Mouse (Mus musculus) cerebellum, adult 2 months (tissue): ENCODE measurements around the gene Cpped1. TPM values are rescaled to one million over a fixed set of nuclear protein-coding genes. Genes with fewer than 3 reads are reported as not detected.

Source experiments
- DNase-seq, 2 experiments: peaks; one replicate each; pipeline ENCODE4 v3.0.0; 2021
- H3K27ac ChIP-seq: fragments of 200-500 bp; 2 replicates; pipeline ENCODE4 v1.5.1; 2012; ENCODE audit warnings: low read length, control low read depth, inconsistent platforms; ENCODE audit not compliant: insufficient read depth
- H3K27me3 ChIP-seq: fragments of 200-500 bp; 2 replicates; pipeline ENCODE4 v1.6.1; 2012; ENCODE audit warnings: inconsistent platforms, mild to moderate bottlenecking, low read length, moderate library complexity; ENCODE audit not compliant: control insufficient read depth, insufficient read depth
- H3K4me1 ChIP-seq: fragments of 200-500 bp; 2 replicates; pipeline ENCODE4 v1.6.1; 2011; ENCODE audit warnings: low read length; ENCODE audit not compliant: control insufficient read depth, insufficient read depth
- H3K4me3 ChIP-seq: fragments of 200-500 bp; replicated peaks from 2 replicates; pipeline ENCODE3; 2011; ENCODE audit warnings: mild to moderate bottlenecking, low read depth, low read length, control low read depth; ENCODE audit not compliant: insufficient read depth
- CTCF ChIP-seq: fragments of 200-500 bp; IDR thresholded peaks from 2 replicates; pipeline ENCODE4 v1.5.1; 2011; ENCODE audit warnings: low read depth, mild to moderate bottlenecking, control low read depth, low read length, moderate library complexity, borderline replicate concordance; ENCODE audit not compliant: insufficient read depth
- POLR2A ChIP-seq: fragments of 200-500 bp; IDR thresholded peaks from 2 replicates; pipeline ENCODE4 v1.6.1; 2011; ENCODE audit warnings: low read length, control low read depth, borderline replicate concordance; ENCODE audit not compliant: insufficient read depth
- WGBS: fragments of 180-500 bp; shearing (Covaris S2); methylation state at CpG from one replicate; pipeline ENCODE4 v1.1.7; 2018; 5-methylcytosine and 5-hydroxymethylcytosine counted together
- polyA plus RNA-seq: library from polyadenylated mRNA; depleted of rRNA; stranded (reverse); fragments of >200 nt; gene quantifications from 2 replicates; pipeline ENCODE4 v1.2.3, GENCODE M21; 2012; rRNA removed

Gene Cpped1
- polyA plus RNA-seq = 18.7 and 19.8 TPM in 2 replicates

GRCm38 (mm10) chr16:11909035-11909591 is at the start of gene Cpped1:
Cpped1 (minus strand) TSS chr16:11909445.
- Histone ChIP-seq H3K27me3 (no peaks in the 10 kb centered on the region), H3K4me3 (peak within 1 kb of the TSS; percentile 82), H3K4me1 (peaks cover 3% of the 10 kb centered on the region; the same call in 1 of the 2 replicates), H3K27ac (peak within 1 kb of the TSS; percentile 99)
- under 1% methylated on average over 32 of the region's 32 CpGs for WGBS
- DNase-seq = peak; percentile 89 to 95
- TF ChIP-seq CTCF (no peak), POLR2A (peak; percentile 73; the same call in 1 of the 2 replicates)

GRCm38 (mm10) chr16:11940477-11940876 is 31.2 kb upstream of the Cpped1 start:
- peak; percentile 39 to 60 for DNase-seq
- H3K4me1 ChIP-seq = no peaks in the 10 kb centered on the region
- H3K4me3 ChIP-seq = no peak overlapping the region
- H3K27ac ChIP-seq = no peak overlapping the region
- H3K27me3 ChIP-seq = no peaks in the 10 kb centered on the region
- TF ChIP-seq CTCF (peak; percentile 54; the same call in 1 of the 2 replicates), POLR2A (no peak)

DNA sequence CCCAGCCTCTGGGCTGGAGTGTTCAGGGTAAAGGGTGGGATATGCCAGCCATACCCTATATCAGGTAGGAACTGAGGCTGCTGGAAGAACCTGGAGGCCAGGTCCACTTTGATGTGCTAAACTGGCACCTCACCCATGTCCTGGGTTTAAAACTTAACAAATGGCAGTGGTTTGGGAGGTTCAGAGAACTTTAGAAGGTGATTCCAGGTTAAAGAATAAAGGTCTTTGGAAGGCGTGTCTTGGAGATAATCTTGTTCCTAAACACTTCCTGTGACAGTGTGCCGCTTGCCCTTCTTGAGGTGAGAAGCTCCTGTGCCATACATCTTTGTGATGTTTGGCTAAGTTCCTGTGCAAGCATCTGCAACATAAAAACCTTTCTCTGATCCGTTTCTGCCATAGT is 1.6 kb upstream of the Cpped1 start:
- DNase-seq = no peak
- TF ChIP-seq POLR2A (no peak), CTCF (no peak)
- Histone ChIP-seq H3K4me1 (peaks cover 3% of the 10 kb centered on the region; the same call in 1 of the 2 replicates), H3K27ac (no peak overlapping the region), H3K4me3 (no peak overlapping the region), H3K27me3 (no peaks in the 10 kb centered on the region)
- 95% methylated on average over 3 of the region's 3 CpGs for WGBS

GRCm38 (mm10) chr16:11909817-11910216 is 572 bp upstream of the Cpped1 start:
- Histone ChIP-seq H3K27ac (peak overlapping the region; percentile 47), H3K27me3 (no peaks in the 10 kb centered on the region), H3K4me1 (peaks cover 3% of the 10 kb centered on the region; the same call in 1 of the 2 replicates), H3K4me3 (peak overlapping the region; percentile 82)
- TF ChIP-seq CTCF = no peak
- no peak for TF ChIP-seq POLR2A
- 72% methylated on average over 3 of the region's 3 CpGs for WGBS
- DNase-seq = peak in 1 of 2 experiments; percentile 22

DNA sequence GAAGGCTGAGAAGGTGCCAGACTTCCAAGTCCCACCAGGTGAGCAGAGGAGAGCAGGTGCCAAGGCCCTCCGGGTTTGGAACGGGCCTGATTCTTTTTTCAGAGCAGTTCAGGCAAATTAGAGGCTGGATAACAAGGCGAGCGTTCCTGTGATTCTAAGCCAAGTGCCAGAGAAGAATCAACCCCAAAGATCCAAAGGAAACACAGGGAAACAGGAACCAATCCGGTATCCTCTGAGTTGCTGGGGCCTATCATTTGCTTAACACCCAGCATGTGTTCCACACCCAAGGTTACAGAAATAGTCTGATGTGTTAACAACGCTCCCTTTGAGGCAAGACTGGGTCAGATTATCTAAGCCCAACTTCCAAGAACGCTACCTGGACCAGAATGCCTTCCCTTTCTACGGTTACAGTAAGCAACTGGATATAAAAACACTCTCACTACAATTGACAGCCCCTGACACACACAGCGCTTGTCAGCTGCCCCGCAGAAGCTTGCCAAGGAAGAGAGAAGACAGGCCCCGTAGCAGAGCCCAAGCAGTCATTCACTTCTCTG is 707 bp downstream of the Cpped1 start:
- no peak for TF ChIP-seq POLR2A
- TF ChIP-seq CTCF = no peak
- Histone ChIP-seq H3K4me3 (peak overlapping the region; percentile 82), H3K27ac (peak overlapping the region; percentile 99), H3K4me1 (peaks cover 3% of the 10 kb centered on the region; the same call in 1 of the 2 replicates), H3K27me3 (no peaks in the 10 kb centered on the region)
- WGBS = 2% methylated on average over 11 of the region's 11 CpGs
- DNase-seq = peak; percentile 69 to 77

DNA sequence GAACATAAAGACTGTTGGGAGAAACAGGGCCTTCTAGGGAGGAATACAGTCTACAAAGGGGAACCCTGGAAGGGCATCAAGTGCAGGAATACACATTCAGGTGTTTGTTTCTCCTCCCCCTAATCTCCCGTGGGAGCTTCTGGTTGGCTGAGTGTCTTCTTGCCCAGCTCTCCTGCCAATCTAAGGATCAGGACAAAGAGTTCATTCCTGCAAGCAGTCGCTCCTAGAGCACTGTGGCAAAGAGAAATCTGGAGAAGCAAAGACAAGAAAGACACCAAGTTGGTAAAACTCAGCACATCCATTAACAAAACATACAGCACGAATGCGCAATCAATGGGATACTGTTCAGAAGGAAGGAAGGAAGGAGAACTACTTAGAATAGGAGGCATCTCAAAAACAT is 1.4 kb downstream of the Cpped1 start:
- no peak overlapping the region for H3K4me3 ChIP-seq
- H3K27ac ChIP-seq = peak overlapping the region; percentile 99; the same call in 1 of the 2 replicates
- TF ChIP-seq CTCF = no peak
- no peak for TF ChIP-seq POLR2A
- H3K27me3 ChIP-seq = no peaks in the 10 kb centered on the region
- 71% methylated on average over 4 of the region's 4 CpGs for WGBS
- peak in 1 of 2 experiments; percentile 12 for DNase-seq
- H3K4me1 ChIP-seq = peaks cover 3% of the 10 kb centered on the region; the same call in 1 of the 2 replicates

DNA sequence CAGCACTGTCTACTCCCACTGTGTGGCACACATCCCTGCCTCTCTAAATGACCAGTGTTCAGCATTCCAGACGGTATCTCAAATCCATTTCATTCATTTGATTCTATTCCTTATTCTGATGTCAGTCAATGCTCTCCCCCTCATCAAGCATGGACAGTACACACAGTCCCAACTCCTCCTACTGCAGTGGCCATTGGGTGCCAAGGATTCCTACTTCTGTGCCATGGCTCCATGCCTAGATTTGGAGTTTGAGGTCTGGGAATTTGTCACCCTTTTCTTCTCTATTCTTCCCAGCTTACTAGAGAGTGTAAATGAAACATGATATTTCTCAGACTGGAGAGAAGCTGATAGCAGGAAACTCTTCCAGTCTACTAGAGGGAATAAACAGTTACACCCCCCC is 2.3 kb downstream of the Cpped1 start:
- DNase-seq = peak in 1 of 2 experiments; percentile 21
- Histone ChIP-seq H3K4me3 (no peak overlapping the region), H3K27me3 (no peaks in the 10 kb centered on the region), H3K4me1 (peaks cover 3% of the 10 kb centered on the region; the same call in 1 of the 2 replicates), H3K27ac (no peak overlapping the region)
- WGBS = 77% methylated on average over 1 of the region's 1 CpGs
- no peak for TF ChIP-seq POLR2A
- no peak for TF ChIP-seq CTCF

DNA sequence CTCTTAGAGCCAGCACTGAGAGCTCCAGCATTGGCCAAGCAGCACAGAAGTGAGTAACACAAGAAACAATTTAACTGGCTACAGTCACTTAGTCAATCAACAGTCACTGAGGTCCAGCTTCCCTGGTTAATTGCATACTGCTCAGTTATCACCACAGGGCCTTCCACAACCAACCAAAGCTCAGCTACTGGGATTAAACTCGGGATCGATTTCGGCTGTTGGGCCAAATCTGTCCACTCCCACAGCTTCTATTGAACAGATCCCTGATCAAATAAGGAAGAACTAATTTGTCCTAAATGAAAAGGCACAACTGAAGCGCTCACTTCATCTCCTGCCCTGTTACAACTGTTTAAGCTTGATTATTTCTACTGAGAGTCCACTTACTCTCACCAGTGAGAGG is 4.0 kb downstream of the Cpped1 start:
- no peak for TF ChIP-seq POLR2A
- TF ChIP-seq CTCF = no peak
- Histone ChIP-seq H3K4me3 (no peak overlapping the region), H3K27ac (no peak overlapping the region), H3K27me3 (no peaks in the 10 kb centered on the region), H3K4me1 (peaks cover 12% of the 10 kb centered on the region)
- no peak for DNase-seq
- WGBS = 93% methylated on average over 4 of the region's 4 CpGs
